Mouse (Mus musculus) gastrocnemius, adult 2 months (tissue): ENCODE data around the gene Olfr370. TPM values are rescaled to one million over a fixed set of nuclear protein-coding genes. Genes with fewer than 3 reads are reported as not detected.
"Not testable (repeated sequence)": the region's sequence is repeated elsewhere in the genome, so short reads cannot be mapped to it uniquely, and the experiment has no call there.

Experiments
- DNase-seq: peaks from one replicate; pipeline ENCODE4 v3.0.0; 2022
- H3K27ac ChIP-seq: fragments of 200-600 bp; 2 replicates; pipeline ENCODE4 v1.8.1; 2022; ENCODE audit warnings: mild to moderate bottlenecking
- H3K4me3 ChIP-seq: fragments of 200-600 bp; 2 replicates; pipeline ENCODE4 v1.8.1; 2022; ENCODE audit warnings: mild to moderate bottlenecking, moderate library complexity
- CTCF ChIP-seq: fragments of 200-600 bp; IDR thresholded peaks from 2 replicates; pipeline ENCODE4 v1.8.1; 2022; ENCODE audit warnings: antibody characterized with exemption, mild to moderate bottlenecking, moderate library complexity
- intact Hi-C: fragments of 180-260 bp; cut with DNase I; formaldehyde crosslinking; loops from one replicate; pipeline ENCODE4 v1.15.1; 2025
- long read RNA-seq, 2 experiments: library from polyadenylated mRNA; stranded (forward); transcript quantifications; one replicate each; pipeline ENCODE4 v2.0.0; 2021
- total RNA-seq, 2 experiments: library from RNA; stranded (reverse); gene quantifications; 2 replicates each; pipeline ENCODE4 v1.2.3; 2021

The Olfr370 gene
- total RNA-seq: not detected
- long read RNA-seq, experiment 1: 0 reads
- long read RNA-seq, experiment 2: 0 reads

DNA sequence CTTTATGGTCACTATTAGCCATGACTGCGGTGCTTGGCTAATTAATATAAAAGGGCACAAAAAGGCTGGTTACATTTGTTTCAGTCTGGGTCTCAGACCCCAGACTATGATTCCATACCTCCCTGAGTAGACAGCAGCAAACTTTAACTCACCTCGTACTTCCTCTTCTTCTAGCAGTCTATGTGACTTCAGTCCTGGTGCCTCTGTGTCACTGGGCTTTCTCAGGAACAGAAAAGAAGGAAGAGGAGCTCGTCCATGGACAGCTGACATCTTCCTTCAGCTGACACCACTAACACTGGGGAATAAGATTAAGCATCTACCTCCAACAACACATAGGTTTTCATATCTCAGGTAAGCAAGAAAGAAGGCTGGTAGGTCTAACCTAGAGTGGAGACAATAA is at the start of gene Olfr370:
TSS of gene Olfr370 (plus strand) at position 45 of the 400 bp plus-strand sequence.
- Histone ChIP-seq H3K4me3 (no peak within 1 kb of the TSS), H3K27ac (no peak within 1 kb of the TSS)
- TF ChIP-seq CTCF: no peak
- intact Hi-C loops: no loop called here
- no peak for DNase-seq

DNA sequence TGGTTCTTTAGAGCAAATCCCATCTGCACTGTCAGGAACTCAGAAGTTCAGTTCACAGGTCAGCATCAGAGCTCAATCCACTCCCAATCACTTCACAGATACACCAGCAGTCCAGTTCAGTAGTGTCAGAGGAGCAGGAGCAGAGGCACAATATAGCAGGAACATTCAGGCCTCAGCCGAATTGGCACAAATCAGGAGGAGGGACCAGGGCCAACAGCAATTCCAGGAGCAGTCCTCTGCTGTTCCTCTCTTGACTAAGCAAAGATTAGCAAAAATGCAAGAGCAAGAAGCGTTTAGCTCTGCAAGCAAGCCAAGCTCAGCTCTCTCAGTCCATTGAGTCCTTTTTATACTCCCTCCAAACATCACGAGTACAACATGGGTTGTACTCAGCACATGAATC is 23.9 kb upstream of the Olfr370 start:
- H3K27ac ChIP-seq: no peak overlapping the region
- no peak for DNase-seq
- no peak for TF ChIP-seq CTCF
- H3K4me3 ChIP-seq: no peak overlapping the region
- intact Hi-C loops: no loop called here

DNA sequence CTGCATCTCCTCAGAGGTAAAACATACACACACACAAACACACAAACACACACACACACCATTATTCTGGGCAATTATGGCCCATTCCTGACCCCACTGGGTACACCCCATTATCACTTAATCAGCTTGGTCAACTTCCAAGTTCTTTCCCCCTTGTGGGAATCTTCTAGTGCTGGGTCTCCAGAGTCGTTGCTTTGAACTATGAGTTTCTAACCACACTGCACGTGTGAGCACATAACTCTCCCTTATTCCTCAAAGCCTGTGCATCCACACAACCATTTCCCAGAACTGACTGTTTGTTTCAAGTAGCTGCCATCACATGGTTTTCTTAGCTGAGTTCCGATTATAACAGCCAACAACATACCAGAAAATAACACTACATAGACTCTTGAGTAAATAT is 15.1 kb upstream of the Olfr370 start:
- H3K4me3 ChIP-seq: no peak overlapping the region
- no peak for TF ChIP-seq CTCF
- DNase-seq: no peak
- H3K27ac ChIP-seq: no peak overlapping the region
- intact Hi-C loops: no loop called here

GRCm38 (mm10) chr8:83520907-83521306 is 14.7 kb upstream of the Olfr370 start:
- DNase-seq, H3K27ac ChIP-seq, H3K4me3 ChIP-seq, intact Hi-C loops: not testable (repeated sequence)

GRCm38 (mm10) chr8:83521310-83521709 is 14.3 kb upstream of the Olfr370 start:
- intact Hi-C loops: no loop called here
- Histone ChIP-seq H3K4me3 (no peak overlapping the region), H3K27ac (no peak overlapping the region)
- no peak for TF ChIP-seq CTCF
- no peak for DNase-seq

- H3K4me3 ChIP-seq: no peak overlapping the region
Observed at GRCm38 (mm10) chr8:83534802-83535201, 778 bp upstream of the Olfr370 start.

DNA sequence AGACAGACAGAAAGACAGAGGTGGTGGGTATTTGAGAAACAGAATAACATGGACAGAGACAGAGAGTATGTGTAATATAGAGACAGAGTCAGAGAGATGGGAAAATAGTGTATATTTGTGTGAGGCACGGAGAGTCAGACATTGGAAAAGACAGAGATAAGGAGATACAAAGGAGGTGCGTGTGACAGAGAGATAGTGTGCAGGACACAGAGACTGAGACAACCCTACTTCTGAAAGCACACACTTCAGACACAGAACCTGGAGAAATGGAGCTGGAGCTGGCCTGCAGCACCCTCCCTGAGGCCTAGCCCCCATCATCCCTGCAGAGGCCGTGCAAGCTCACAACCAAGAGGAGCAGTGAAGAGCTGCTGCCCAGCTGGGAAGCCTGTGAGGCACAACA is 27.1 kb downstream of the Olfr370 start:
- H3K4me3 ChIP-seq: no peak overlapping the region
- intact Hi-C loops: no loop called here
- no peak overlapping the region for H3K27ac ChIP-seq
- no peak for DNase-seq
- no peak for TF ChIP-seq CTCF

More at GRCm38 (mm10) chr8:83534802-83535201, 778 bp upstream of the Olfr370 start:
- no peak for TF ChIP-seq CTCF
- intact Hi-C loops: no loop called here
- no peak overlapping the region for H3K27ac ChIP-seq
- no peak for DNase-seq

DNA sequence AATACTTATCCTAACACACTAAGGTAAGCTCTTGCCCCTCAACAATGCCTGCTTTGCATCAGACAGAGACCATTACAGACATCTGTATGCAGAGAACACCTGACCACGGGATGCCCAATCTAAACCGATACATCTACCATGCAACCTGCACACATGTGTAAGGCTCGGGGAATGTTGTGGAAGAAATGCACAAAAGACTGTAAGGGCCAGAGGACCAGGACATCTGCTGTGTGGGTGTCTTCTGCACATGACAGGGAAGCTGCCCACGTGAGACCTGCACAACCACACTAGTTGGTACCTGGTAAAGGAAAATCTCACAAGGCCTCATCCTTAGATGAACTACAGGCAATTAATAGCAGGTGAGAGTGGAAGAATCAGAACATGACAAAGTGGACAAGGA is 27.7 kb downstream of the Olfr370 start:
- no peak overlapping the region for H3K27ac ChIP-seq
- H3K4me3 ChIP-seq: no peak overlapping the region
- no peak for TF ChIP-seq CTCF
- no peak for DNase-seq
- intact Hi-C loops: no loop called here

- peak; percentile 12; the same call in 1 of the 2 replicates for TF ChIP-seq CTCF
- Histone ChIP-seq H3K4me3 (no peak overlapping the region), H3K27ac (no peak overlapping the region)
- intact Hi-C loops: loop anchor here (5.0 kb wide), 1 partner anchor 41 kb away; the partner anchor contains the start of genes Dnajb1 and Tecr
- DNase-seq: peak; percentile 27
Observed at GRCm38 (mm10) chr8:83565731-83566375, 30.3 kb downstream of the Olfr370 start.

DNA sequence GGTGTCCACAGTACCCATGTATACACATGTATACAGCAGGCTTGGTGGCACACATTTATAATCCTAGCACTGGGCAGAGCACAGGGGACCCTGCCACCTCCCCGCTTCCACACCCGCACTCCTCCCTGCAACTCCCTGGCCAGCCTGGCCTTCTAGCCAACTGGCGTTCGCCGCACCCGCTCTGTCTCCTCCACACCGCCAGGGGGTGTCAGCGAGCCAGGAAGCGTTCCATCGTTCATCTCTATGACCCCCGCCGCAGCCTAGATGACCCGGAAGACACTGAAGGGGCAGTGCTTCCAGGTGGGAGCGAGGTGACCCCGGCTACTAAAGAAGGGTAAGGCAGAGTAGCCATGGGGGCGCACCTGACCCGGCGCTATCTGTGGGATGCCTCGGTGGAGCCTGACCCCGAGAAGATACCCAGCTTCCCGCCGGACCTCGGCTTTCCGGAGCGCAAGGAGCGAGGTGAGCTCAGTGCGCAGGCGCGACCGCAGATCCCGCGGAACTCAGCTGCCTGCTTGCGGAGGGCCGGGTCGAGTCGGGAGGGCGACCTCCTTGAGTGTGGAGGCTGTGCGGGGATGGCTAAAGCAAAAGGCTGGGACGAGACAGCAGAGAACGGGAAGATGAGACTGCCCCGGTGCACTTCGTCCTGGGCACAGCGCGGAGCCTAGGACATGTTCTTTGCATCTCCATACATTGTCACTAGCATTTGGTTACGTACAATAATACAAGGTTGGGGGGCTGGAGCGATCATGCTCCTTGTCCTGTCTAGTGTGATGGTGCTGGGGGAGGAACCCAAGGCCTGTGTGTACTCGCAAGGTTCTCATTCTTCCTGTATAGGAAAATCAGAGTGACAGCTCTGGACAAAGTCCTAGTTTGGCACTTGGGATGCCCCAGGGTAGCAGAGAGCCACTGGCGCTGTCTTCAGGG is 31.2 kb downstream of the Olfr370 start, which contains the start of gene Ndufb7:
TSS of gene Ndufb7 (plus strand) at position 203 of the 927 bp plus-strand sequence.
- intact Hi-C loops: loop anchor here (5.0 kb wide), 1 partner anchor 41 kb away; the partner anchor contains the start of genes Dnajb1 and Tecr

GRCm38 (mm10) chr8:83567668-83568067 is 32.1 kb downstream of the Olfr370 start:
- intact Hi-C loops: loop anchor here (5.0 kb wide), 1 partner anchor 40 kb away; the partner anchor contains the start of genes Dnajb1 and Tecr
- H3K27ac ChIP-seq: peak overlapping the region; percentile 97

More for the DNA sequence above, 31.2 kb downstream of the Olfr370 start, which contains the start of gene Ndufb7:
- TF ChIP-seq CTCF: peak; percentile 99
- peak within 1 kb of the TSS; percentile 84 for H3K4me3 ChIP-seq
- DNase-seq: peak; percentile 97
- H3K27ac ChIP-seq: peak within 1 kb of the TSS; percentile 97

DNA sequence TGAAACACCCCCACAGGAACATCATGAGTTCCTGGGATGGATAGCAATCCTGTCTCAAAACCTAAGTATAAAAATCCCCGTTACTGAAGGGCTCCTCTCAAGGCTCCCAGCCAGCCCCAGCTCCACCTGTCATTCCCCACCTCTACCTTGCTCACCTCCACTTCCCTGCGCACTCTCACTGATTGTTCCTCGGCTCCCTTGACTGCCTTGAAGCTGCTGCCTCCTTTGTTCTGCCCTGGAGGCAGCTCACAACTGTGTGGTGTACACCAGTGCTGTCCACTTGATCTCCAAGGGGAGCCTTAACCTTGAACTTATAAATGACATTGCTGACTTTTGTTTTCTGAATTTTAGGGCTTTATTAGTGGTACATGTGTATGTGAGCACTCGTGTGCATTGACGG is 32.5 kb downstream of the Olfr370 start:
- peak overlapping the region; percentile 84 for H3K4me3 ChIP-seq
- no peak for TF ChIP-seq CTCF
- intact Hi-C loops: loop anchor here (5.0 kb wide), 1 partner anchor 39 kb away; the partner anchor contains the start of genes Dnajb1 and Tecr

More at GRCm38 (mm10) chr8:83567668-83568067, 32.1 kb downstream of the Olfr370 start:
- no peak for DNase-seq
- TF ChIP-seq CTCF: no peak
- peak overlapping the region; percentile 84 for H3K4me3 ChIP-seq

More for the DNA sequence above, 32.5 kb downstream of the Olfr370 start:
- H3K27ac ChIP-seq: peak overlapping the region; percentile 56
- peak; percentile 17 for DNase-seq
